Mouse (Mus musculus) heart, adult 11 months (tissue): Measurements from ENCODE around the gene Mrps7.
"Not testable (repeated sequence)": the region's sequence is repeated elsewhere in the genome, so short reads cannot be mapped to it uniquely, and the experiment has no call there.

ENCODE experiments used
- DNase-seq: peaks from one replicate; pipeline ENCODE4 v3.0.0; 2022

Gene Mrps7

GRCm38 (mm10) chr11:115629734-115630531 is 26.2 kb downstream of the Mrps7 start:
- peak; percentile 90 for DNase-seq

- DNase-seq, result peak; percentile 98
Observed at GRCm38 (mm10) chr11:115630532-115631504, 27.1 kb downstream of the Mrps7 start.

GRCm38 (mm10) chr11:115631505-115631890 is 27.8 kb downstream of the Mrps7 start:
- DNase-seq, result peak; percentile 94

GRCm38 (mm10) chr11:115632247-115632646 is 28.5 kb downstream of the Mrps7 start:
- DNase-seq, result no peak

GRCm38 (mm10) chr11:115632862-115633261 is 29.1 kb downstream of the Mrps7 start:
- no peak for DNase-seq

- peak; percentile 95 for DNase-seq
Observed at GRCm38 (mm10) chr11:115634109-115634508, 30.4 kb downstream of the Mrps7 start.

- peak; percentile 88 for DNase-seq
Observed at GRCm38 (mm10) chr11:115635041-115635440, 31.3 kb downstream of the Mrps7 start.

GRCm38 (mm10) chr11:115635484-115635883 is 31.8 kb downstream of the Mrps7 start:
- DNase-seq, result no peak

GRCm38 (mm10) chr11:115636960-115637359 is 33.2 kb downstream of the Mrps7 start:
- no peak for DNase-seq

GRCm38 (mm10) chr11:115638498-115639409 is 35.0 kb downstream of the Mrps7 start:
- DNase-seq, result no peak

GRCm38 (mm10) chr11:115639540-115639939 is 35.8 kb downstream of the Mrps7 start:
- DNase-seq, result no peak

- DNase-seq, result no peak
Observed at GRCm38 (mm10) chr11:115640311-115640828, 36.6 kb downstream of the Mrps7 start.

- peak; percentile 89 for DNase-seq
Observed at GRCm38 (mm10) chr11:115640978-115641663, 37.4 kb downstream of the Mrps7 start.

GRCm38 (mm10) chr11:115641664-115642036 is 37.9 kb downstream of the Mrps7 start:
- DNase-seq, result no peak

- DNase-seq, result no peak
Observed at GRCm38 (mm10) chr11:115642705-115643104, 39.0 kb downstream of the Mrps7 start.

GRCm38 (mm10) chr11:115643265-115643664 is 39.5 kb downstream of the Mrps7 start:
- peak; percentile 87 for DNase-seq

GRCm38 (mm10) chr11:115644308-115644707 is 40.6 kb downstream of the Mrps7 start:
- peak; percentile 87 for DNase-seq

GRCm38 (mm10) chr11:115645498-115645897 is 41.8 kb downstream of the Mrps7 start:
- not testable (repeated sequence) for DNase-seq

GRCm38 (mm10) chr11:115646439-115646838 is 42.7 kb downstream of the Mrps7 start:
- no peak for DNase-seq

- DNase-seq, result peak; percentile 88
Observed at GRCm38 (mm10) chr11:115647459-115647858, 43.7 kb downstream of the Mrps7 start.

- DNase-seq, result no peak
Observed at GRCm38 (mm10) chr11:115649706-115650105, 46.0 kb downstream of the Mrps7 start.

- no peak for DNase-seq
Observed at GRCm38 (mm10) chr11:115651680-115652079, 48.0 kb downstream of the Mrps7 start.
